Mouse (Mus musculus) heart, embryonic 14.5 days (tissue): ENCODE results near the gene Akap11. TPM values are rescaled to one million over a fixed set of nuclear protein-coding genes. Genes with fewer than 3 reads are reported as not detected.

Experiments used
- ATAC-seq: fragments of 200-750 bp; cut with Nextera tagmentation; 2 replicates; pipeline ENCODE4 v1.8.0; 2017; ENCODE audit warnings: low read depth, moderate TSS enrichment; ENCODE audit not compliant: insufficient number of reproducible peaks, insufficient read depth, low FRiP score
- H3K27ac ChIP-seq, 2 experiments: fragments of 200-500 bp in 1 of 2; fragments of 300-500 bp in 1 of 2; sonication (generic) in 1 of 2; replicated peaks in 1 of 2; 2 replicates each; pipeline ENCODE4 v1.5.1; 2012 to 2014; ENCODE audit warnings: low read depth in 2 of 2, low read length in 2 of 2, control low read depth in 1 of 2, mild to moderate bottlenecking in 1 of 2, mixed read lengths in 1 of 2; ENCODE audit not compliant: control insufficient read depth in 1 of 2, insufficient read depth in 1 of 2
- H3K27me3 ChIP-seq: fragments of 300-500 bp; sonication (generic); 2 replicates; pipeline ENCODE4 v1.6.1; 2014; ENCODE audit warnings: mild to moderate bottlenecking, low read length, control low read depth; ENCODE audit not compliant: control insufficient read depth, insufficient read depth
- H3K36me3 ChIP-seq: fragments of 300-500 bp; sonication (generic); 2 replicates; pipeline ENCODE4 v1.6.1; 2014; ENCODE audit warnings: mild to moderate bottlenecking, control low read depth, low read length, mixed read lengths; ENCODE audit not compliant: control insufficient read depth, insufficient read depth
- H3K4me1 ChIP-seq, 2 experiments: fragments of 200-500 bp in 1 of 2; fragments of 300-500 bp in 1 of 2; sonication (generic) in 1 of 2; 2 replicates each; pipeline ENCODE4 v1.6.1; 2012 to 2014; ENCODE audit warnings: low read length in 2 of 2, control low read depth in 1 of 2, mixed read lengths in 1 of 2; ENCODE audit not compliant: control insufficient read depth in 2 of 2, insufficient read depth in 2 of 2
- H3K4me2 ChIP-seq: fragments of 300-500 bp; sonication (generic); 2 replicates; pipeline ENCODE4 v1.6.1; 2014; ENCODE audit warnings: mild to moderate bottlenecking, low read length
- H3K4me3 ChIP-seq, 2 experiments: fragments of 200-500 bp in 1 of 2; fragments of 300-500 bp in 1 of 2; sonication (generic) in 1 of 2; 2 replicates each; pipeline ENCODE4 v1.5.1; 2012 to 2014; ENCODE audit warnings: low read length in 2 of 2, mild to moderate bottlenecking in 2 of 2, control low read depth in 1 of 2, low read depth in 1 of 2, moderate library complexity in 1 of 2; ENCODE audit not compliant: control insufficient read depth in 1 of 2, insufficient read depth in 1 of 2
- H3K9ac ChIP-seq: fragments of 300-500 bp; sonication (generic); 2 replicates; pipeline ENCODE4 v1.6.1; 2014; ENCODE audit warnings: mild to moderate bottlenecking, low read length
- H3K9me3 ChIP-seq: fragments of 300-500 bp; sonication (generic); 2 replicates; pipeline ENCODE4 v1.6.1; 2016; ENCODE audit warnings: low read length, control low read depth; ENCODE audit not compliant: control insufficient read depth
- WGBS: fragments of 180-500 bp; shearing (Covaris S2); extraction: QIAGEN DNeasy Blood & Tissue Kit; methylation state at CpG from one replicate; pipeline ENCODE4 v1.1.7; 2014; 5-methylcytosine and 5-hydroxymethylcytosine counted together
- polyA plus RNA-seq: library from polyadenylated mRNA; unstranded; fragments of >200 nt; fragmentation: Nextera tagmentation; extraction: Ambion mirVana; gene quantifications from 2 replicates; pipeline ENCODE4 v1.2.1, GENCODE M21; 2014

Akap11 gene
- polyA plus RNA-seq, 1 experiment from 2014 or later: 14.0 TPM

DNA sequence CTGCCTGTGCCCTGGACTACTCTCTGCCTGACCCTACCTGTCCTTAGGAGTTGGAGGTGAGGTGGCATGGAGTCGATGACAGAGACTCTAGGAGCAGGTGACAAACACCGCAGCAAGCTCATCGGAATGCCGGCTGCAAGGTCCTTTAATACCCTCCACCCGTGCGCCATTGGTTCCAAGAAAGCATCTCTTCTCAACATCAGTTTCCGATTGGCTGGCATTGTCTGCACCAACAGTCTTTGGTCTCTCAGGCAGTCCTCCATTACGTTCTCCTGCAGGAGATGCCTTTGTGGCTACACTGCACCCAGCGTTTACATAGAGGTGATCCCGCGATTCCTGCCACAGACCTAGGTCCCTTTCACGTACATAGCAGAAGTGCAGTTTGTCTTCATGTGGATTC, 88.6 kb downstream of the Akap11 start:
- ATAC-seq: no peak
- WGBS: 83% methylated on average over 12 of the region's 12 CpGs
- Histone ChIP-seq H3K4me1 (no peaks in the 10 kb centered on the region), H3K4me2 (no peak overlapping the region), H3K27me3 (no peaks in the 10 kb centered on the region), H3K9ac (no peak overlapping the region), H3K4me3 (no peak overlapping the region), H3K36me3 (no peaks in the 10 kb centered on the region), H3K9me3 (no peaks in the 10 kb centered on the region), H3K27ac (no peak overlapping the region)

DNA sequence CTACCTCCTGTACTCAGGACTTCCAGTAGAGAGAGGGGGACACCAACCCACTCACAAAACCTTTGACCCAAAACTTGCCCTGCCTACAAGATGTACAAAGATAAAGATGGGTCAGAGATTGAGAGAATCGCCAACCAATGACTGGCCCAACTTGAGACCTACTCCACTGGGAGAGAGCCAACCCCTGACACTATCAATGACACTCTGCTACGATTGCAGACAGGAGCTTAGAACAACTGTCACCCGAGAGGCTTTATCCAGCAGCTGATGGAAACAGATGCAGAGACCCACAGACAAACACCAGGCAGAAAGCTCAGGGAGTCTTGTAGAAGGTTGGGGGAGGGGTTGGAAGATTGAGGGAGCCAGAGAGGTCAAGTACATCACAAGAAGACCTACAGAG, 89.1 kb downstream of the Akap11 start:
- Histone ChIP-seq H3K4me3 (no peak overlapping the region), H3K4me1 (no peaks in the 10 kb centered on the region), H3K27me3 (no peaks in the 10 kb centered on the region), H3K36me3 (no peaks in the 10 kb centered on the region), H3K27ac (no peak overlapping the region), H3K9ac (no peak overlapping the region), H3K4me2 (no peak overlapping the region), H3K9me3 (no peaks in the 10 kb centered on the region)
- 66% methylated on average over 3 of the region's 3 CpGs for WGBS
- ATAC-seq: no peak

Other genes starting within 250 kb of the Akap11 start
- gene Tnfsf11, start 228.8 kb downstream of the Akap11 start, polyA plus RNA-seq: 0.23 TPM in 1 of 2 replicates, not detected in the other
- gene Dgkh, start 196.0 kb upstream of the Akap11 start, polyA plus RNA-seq: 2.8 and 3.6 TPM in 2 replicates